Mouse (Mus musculus) embryonic fibroblast, embryonic 13.5 days (primary cell): ENCODE results near the gene Vmn2r86.
"Not testable (repeated sequence)": the region's sequence is repeated elsewhere in the genome, so short reads cannot be mapped to it uniquely, and the experiment has no call there.

ENCODE experiments used
- CTCF ChIP-seq: IDR thresholded peaks from 2 replicates; pipeline ENCODE4 v1.5.1; 2011; ENCODE audit warnings: mild to moderate bottlenecking, control low read depth, low read length, moderate library complexity, borderline replicate concordance; ENCODE audit not compliant: insufficient read depth
- POLR2A ChIP-seq: IDR thresholded peaks from 2 replicates; pipeline ENCODE4 v1.6.1; 2011; ENCODE audit warnings: low read depth, mild to moderate bottlenecking, control low read depth, low read length, moderate library complexity

GRCm38 (mm10) chr10:130412167-130412698 is 43.6 kb downstream of the Vmn2r86 start:
- not testable (repeated sequence) for TF ChIP-seq CTCF, POLR2A
